Mouse (Mus musculus): Measurements from ENCODE around the gene Ube2r2. TPM values are rescaled to one million over a fixed set of nuclear protein-coding genes. Genes with fewer than 3 reads are reported as not detected.

Gene Ube2r2
- polyA plus RNA-seq, 1 experiment: 37.7 TPM

DNA sequence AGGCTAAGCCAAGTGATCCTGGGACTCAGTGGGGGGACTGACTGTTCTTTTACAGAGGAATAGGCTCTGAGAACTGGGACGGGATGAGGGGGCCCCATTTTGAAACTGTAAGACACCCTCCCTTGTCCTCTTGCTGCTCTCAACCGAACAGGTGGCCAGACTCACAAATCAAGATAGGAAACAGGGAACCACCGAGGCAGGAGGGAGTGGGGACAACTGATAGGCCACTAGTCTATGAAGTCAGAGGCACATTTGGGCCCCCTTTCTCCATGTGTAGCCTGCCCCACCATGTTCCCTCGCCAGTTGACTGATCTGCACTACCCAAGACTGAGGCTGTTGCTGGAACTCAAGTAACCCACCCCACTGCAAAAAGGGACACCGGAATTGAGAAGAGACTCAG, 38.7 kb upstream of the Ube2r2 start:
- no peak for DNase-seq
- no peak overlapping the region for H3K4me3 ChIP-seq (replicated peaks; ENCODE audit: extremely low read depth, low read depth, low read length)
- TF ChIP-seq CTCF (IDR thresholded peaks at IDR 0.05; ENCODE audit: insufficient read depth, low read length) (no peak), POLR2A (IDR thresholded peaks at IDR 0.05; ENCODE audit: borderline replicate concordance, extremely low read depth, low read depth, low read length) (no peak)
- 83% methylated on average over 5 of the region's 5 CpGs for WGBS
- peaks cover 3% of the 10 kb centered on the region; the same call in 1 of the 2 replicates for H3K4me1 ChIP-seq (ENCODE audit: control insufficient read depth, insufficient read depth, low read length)

DNA sequence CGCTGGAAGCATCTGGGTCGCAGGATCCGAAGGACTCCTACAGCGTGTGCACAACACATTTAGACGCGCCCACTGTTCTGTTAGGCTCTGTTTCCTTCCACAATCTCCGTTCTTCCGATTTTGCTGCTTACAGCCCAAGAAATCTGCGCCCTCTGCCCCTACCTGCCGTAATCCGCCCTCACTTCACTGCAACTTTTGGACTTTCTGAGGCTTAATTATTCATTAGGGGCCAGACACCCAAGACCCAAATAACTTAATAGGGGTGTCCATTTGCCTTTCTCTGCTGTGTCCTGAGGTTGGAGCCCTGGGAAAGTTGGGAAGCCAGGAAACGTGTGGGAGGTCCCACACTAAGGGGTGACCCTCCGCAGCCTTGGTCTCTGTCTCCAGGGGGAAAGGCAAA, 38.2 kb upstream of the Ube2r2 start:
- WGBS: 68% methylated on average over 13 of the region's 13 CpGs
- H3K4me1 ChIP-seq (ENCODE audit: control insufficient read depth, insufficient read depth, low read length): peaks cover 3% of the 10 kb centered on the region; the same call in 1 of the 2 replicates
- TF ChIP-seq POLR2A (IDR thresholded peaks at IDR 0.05; ENCODE audit: borderline replicate concordance, extremely low read depth, low read depth, low read length): no peak
- no peak for TF ChIP-seq CTCF (IDR thresholded peaks at IDR 0.05; ENCODE audit: insufficient read depth, low read length)
- no peak overlapping the region for H3K4me3 ChIP-seq (replicated peaks; ENCODE audit: extremely low read depth, low read depth, low read length)
- no peak for DNase-seq

DNA sequence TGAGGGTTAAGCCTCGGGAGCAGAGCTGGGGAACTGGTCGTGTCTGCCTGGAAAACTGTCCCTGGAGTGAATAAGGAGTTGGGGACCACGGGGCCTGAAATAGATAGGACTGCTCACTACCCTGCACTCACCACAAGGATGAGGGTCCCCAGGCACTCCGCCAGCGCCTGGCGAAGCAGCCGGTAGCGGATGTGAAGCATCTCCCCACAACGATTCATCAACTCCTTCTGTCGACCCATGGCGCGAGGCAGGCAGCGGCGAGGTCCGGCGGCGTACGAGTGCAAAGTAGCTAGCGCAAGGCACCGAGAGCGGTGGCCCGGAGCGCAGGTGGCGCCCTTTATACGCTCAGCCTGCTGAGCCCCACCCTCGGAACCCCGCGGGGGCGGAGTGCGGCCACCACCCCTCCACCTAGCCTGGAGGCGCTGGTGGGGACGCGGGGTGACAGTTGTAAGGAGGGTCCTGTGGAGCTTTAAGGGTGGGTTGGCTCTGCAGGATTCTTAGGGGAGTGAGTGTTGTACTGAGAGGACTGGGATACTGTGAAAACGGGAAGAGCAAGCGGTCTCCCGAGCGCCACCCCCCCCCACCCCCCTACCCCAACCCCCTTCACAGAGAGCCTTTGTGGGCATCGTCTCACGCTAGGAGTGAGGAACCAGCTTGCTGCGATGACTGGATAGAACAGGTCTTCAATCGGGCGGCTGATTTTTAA, 37.5 kb upstream of the Ube2r2 start, which contains the start of gene Aqp3:
TSS of gene Aqp3 (minus strand) at position 313 of the 706 bp plus-strand sequence.
- Histone ChIP-seq H3K4me3 (replicated peaks; ENCODE audit: extremely low read depth, low read depth, low read length) (peak within 1 kb of the TSS; percentile 6), H3K4me1 (ENCODE audit: control insufficient read depth, insufficient read depth, low read length) (peaks cover 3% of the 10 kb centered on the region; the same call in 1 of the 2 replicates)
- WGBS: 2% methylated on average over 42 of the region's 42 CpGs
- peak; percentile 35 for DNase-seq
- TF ChIP-seq POLR2A (IDR thresholded peaks at IDR 0.05; ENCODE audit: borderline replicate concordance, extremely low read depth, low read depth, low read length): no peak
- TF ChIP-seq CTCF (IDR thresholded peaks at IDR 0.05; ENCODE audit: insufficient read depth, low read length): no peak

DNA sequence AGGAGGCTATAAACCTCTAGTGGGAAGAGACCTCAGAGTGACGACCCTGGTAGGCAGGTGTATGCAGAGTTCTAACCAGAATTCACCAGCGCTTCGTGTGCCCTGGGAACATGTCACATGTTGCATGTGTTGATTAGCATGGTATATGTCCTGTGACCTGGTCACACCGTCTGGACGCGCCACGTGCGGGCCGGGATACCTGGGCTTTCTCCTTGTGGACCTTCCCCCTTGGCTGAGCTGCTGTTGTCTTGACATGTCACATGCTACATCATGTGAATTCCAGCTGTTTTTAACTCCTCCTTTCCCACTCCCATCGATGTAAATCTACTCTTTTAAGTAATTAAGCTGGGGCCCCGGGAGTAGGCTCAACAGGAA, 37.0 kb upstream of the Ube2r2 start:
- H3K4me1 ChIP-seq (ENCODE audit: control insufficient read depth, insufficient read depth, low read length): peaks cover 3% of the 10 kb centered on the region; the same call in 1 of the 2 replicates
- DNase-seq: no peak
- H3K4me3 ChIP-seq (replicated peaks; ENCODE audit: extremely low read depth, low read depth, low read length): no peak overlapping the region
- 16% methylated on average over 11 of the region's 11 CpGs for WGBS
- no peak for TF ChIP-seq CTCF (IDR thresholded peaks at IDR 0.05; ENCODE audit: insufficient read depth, low read length)
- TF ChIP-seq POLR2A (IDR thresholded peaks at IDR 0.05; ENCODE audit: borderline replicate concordance, extremely low read depth, low read depth, low read length): no peak

DNA sequence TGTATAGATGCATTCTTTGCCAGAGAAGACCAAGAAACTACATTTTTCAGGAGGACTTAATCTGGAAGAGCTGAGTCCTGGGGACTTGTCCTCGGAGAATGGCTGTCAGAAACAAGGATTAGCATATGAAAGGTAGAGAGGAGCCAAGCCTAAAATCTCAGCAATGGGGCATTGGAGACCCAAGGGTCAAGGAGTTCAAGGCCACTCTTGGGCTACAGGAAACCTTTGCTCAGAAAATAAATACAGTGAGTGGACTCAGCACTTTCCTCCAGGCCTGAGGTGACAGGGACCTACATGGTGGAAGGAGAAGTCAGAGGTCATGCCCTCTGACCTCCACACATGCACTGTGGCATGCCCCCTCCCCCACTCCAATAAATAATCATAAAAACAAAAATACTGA, 34.6 kb upstream of the Ube2r2 start:
- TF ChIP-seq CTCF (IDR thresholded peaks at IDR 0.05; ENCODE audit: insufficient read depth, low read length) (no peak), POLR2A (IDR thresholded peaks at IDR 0.05; ENCODE audit: borderline replicate concordance, extremely low read depth, low read depth, low read length) (no peak)
- no peak overlapping the region for H3K4me3 ChIP-seq (replicated peaks; ENCODE audit: extremely low read depth, low read depth, low read length)
- 50% methylated on average over 1 of the region's 1 CpGs for WGBS

DNA sequence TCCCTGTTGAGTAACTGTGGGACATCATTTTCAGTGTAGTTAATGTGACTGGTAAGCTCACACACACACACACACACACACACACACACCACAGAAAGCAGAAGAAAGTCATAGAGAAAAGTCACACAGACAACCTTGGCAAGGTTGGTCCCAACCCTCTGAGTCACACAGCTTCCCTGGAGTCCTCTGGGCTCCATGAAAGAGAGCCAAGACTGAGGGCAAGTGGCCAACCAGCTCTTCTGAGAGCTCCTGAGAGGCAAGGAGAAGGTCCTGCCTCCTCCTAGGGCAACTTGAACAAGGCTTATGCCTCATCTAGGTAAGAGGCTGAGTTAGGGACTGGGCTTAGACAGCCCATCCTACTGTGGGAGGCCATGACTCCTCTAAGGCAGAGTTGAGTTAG, 32.6 kb upstream of the Ube2r2 start:
- no peak overlapping the region for H3K4me3 ChIP-seq (replicated peaks; ENCODE audit: extremely low read depth, low read depth, low read length)
- peaks cover 2% of the 10 kb centered on the region; the same call in 1 of the 2 replicates for H3K4me1 ChIP-seq (ENCODE audit: control insufficient read depth, insufficient read depth, low read length)
- no peak for TF ChIP-seq CTCF (IDR thresholded peaks at IDR 0.05; ENCODE audit: insufficient read depth, low read length)
- TF ChIP-seq POLR2A (IDR thresholded peaks at IDR 0.05; ENCODE audit: borderline replicate concordance, extremely low read depth, low read depth, low read length): no peak
- no peak for DNase-seq

More for the DNA sequence above, 34.6 kb upstream of the Ube2r2 start:
- DNase-seq: no peak
- peaks cover 3% of the 10 kb centered on the region; the same call in 1 of the 2 replicates for H3K4me1 ChIP-seq (ENCODE audit: control insufficient read depth, insufficient read depth, low read length)

DNA sequence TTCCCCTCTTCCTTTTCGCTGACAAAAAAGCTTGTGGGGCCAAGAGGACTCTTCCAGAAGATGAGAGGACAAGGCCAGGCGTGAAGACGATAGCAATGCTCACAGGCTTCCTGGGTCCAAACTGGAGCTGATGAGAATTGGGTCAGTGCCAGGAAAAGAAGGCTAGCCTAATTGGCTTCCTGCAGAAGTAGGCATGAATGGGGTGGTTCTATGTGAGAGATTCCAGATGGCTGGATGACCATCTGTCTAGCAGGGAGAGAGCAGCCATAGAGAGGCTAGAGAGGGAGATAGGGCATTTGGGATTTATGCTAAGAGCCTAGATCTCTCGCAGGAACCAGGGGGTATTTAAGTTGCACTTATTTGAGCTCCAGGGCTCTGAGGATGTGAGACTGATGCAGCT, 28.1 kb upstream of the Ube2r2 start:
- H3K4me1 ChIP-seq (ENCODE audit: control insufficient read depth, insufficient read depth, low read length): no peaks in the 10 kb centered on the region
- DNase-seq: no peak
- WGBS: 66% methylated on average over 4 of the region's 4 CpGs
- no peak for TF ChIP-seq POLR2A (IDR thresholded peaks at IDR 0.05; ENCODE audit: borderline replicate concordance, extremely low read depth, low read depth, low read length)
- TF ChIP-seq CTCF (IDR thresholded peaks at IDR 0.05; ENCODE audit: insufficient read depth, low read length): no peak
- H3K4me3 ChIP-seq (replicated peaks; ENCODE audit: extremely low read depth, low read depth, low read length): no peak overlapping the region

DNA sequence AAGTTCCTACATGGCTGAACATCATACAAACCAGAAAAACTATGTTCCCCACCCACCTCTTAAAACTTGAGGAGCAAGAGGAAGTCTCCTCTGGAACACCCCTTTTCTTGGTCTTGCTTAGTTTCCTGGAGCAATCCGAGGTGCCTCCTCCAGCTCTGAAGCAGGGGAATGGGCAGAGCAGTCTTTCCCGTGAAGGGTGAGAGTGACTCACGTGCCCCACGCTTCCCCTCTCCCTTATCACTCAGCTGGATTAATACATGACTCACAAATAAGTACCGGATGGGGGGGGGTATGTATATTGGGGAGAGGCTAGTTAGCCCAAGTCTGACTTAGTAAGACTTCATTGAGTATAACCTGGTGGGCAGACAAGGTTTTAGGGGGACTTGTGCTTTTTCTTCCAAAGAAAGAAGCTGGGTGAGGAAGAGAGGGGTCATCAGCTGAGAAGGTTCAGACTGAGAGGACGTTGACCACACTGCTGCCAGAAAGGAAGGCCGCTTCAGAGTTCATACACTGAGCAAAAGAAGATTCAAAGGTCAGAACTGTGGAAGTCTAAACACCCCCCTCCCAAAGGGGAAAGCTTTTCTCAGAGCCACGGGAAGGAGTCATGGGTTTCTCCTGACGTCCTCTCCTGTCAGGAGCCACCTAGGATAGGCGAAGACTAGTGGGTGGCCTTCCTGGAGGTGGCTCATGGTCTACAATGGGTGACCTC, 26.7 kb upstream of the Ube2r2 start:
- Histone ChIP-seq H3K4me1 (ENCODE audit: control insufficient read depth, insufficient read depth, low read length) (no peaks in the 10 kb centered on the region), H3K4me3 (replicated peaks; ENCODE audit: extremely low read depth, low read depth, low read length) (no peak overlapping the region)
- DNase-seq: no peak
- TF ChIP-seq POLR2A (IDR thresholded peaks at IDR 0.05; ENCODE audit: borderline replicate concordance, extremely low read depth, low read depth, low read length): no peak
- TF ChIP-seq CTCF (IDR thresholded peaks at IDR 0.05; ENCODE audit: insufficient read depth, low read length): no peak
- WGBS: 61% methylated on average over 10 of the region's 10 CpGs

DNA sequence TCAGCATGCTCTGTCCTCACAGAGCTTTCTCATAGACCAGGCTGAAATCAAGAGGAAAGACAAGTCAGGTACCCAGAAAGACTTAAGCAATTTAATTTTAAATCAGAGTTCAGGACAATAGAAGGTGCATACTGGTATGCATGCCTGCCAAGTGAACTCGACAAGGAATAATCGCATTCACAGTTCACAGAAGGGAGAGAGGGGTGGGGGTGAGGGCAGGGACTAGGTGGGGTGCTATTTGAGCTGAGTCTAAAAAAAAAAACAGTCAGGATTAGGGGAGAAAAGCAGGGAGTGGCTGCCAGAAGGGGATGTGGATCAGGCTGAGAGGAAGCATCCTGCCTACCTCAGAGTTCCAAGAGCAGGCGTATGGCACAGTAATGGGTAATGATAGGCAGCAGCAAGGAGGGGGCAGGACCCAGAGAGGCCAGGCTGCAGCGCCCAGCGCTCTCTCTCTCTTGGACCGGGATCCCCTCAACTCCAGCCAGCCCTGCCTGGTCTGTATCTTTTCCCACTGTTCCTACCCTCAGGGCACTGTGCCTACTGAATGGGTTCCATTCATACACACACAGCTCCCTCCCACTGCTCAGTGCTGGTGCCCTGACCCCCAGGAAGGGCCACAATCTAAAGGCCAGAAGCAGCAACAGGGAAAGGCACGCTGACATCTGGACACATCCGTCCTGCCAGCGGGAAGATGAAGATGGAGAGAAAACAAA, 21.0 kb upstream of the Ube2r2 start:
- no peak overlapping the region for H3K4me3 ChIP-seq (replicated peaks; ENCODE audit: extremely low read depth, low read depth, low read length)
- DNase-seq: no peak
- no peak for TF ChIP-seq POLR2A (IDR thresholded peaks at IDR 0.05; ENCODE audit: borderline replicate concordance, extremely low read depth, low read depth, low read length)
- TF ChIP-seq CTCF (IDR thresholded peaks at IDR 0.05; ENCODE audit: insufficient read depth, low read length): no peak
- WGBS: 90% methylated on average over 9 of the region's 9 CpGs
- H3K4me1 ChIP-seq (ENCODE audit: control insufficient read depth, insufficient read depth, low read length): no peaks in the 10 kb centered on the region
